Mouse (Mus musculus) neural tube, embryonic 10.5 days (tissue): ENCODE data around the gene Iqcf5.

Experiments used
- DNase-seq: peaks from one replicate; pipeline ENCODE4 v3.0.0-alpha.2; 2017; ENCODE audit warnings: low spot score; ENCODE audit errors: extremely low spot score

Iqcf5 gene

DNA sequence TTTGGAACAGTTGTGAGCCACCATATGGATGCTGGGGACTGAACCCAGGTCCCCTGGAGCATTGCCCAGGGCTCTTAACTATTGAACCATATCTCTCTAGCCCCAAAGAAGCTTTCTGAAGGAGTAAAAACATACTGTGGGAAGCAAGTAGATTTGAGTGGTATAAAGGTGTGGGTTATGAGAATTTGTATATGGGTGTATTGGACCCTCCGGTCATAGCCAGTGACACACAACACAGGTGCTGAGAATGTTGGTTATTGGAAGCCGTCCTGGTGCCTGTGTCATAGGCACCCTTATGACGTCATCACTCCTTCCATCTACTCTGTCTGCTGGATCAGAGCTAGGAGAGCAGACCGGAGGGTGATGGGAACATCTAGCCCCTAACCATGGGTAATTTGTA is at the start of gene Iqcf5:
Iqcf5 (plus strand) TSS at position 301 of the 400 bp plus-strand sequence.
- DNase-seq: no peak

DNA sequence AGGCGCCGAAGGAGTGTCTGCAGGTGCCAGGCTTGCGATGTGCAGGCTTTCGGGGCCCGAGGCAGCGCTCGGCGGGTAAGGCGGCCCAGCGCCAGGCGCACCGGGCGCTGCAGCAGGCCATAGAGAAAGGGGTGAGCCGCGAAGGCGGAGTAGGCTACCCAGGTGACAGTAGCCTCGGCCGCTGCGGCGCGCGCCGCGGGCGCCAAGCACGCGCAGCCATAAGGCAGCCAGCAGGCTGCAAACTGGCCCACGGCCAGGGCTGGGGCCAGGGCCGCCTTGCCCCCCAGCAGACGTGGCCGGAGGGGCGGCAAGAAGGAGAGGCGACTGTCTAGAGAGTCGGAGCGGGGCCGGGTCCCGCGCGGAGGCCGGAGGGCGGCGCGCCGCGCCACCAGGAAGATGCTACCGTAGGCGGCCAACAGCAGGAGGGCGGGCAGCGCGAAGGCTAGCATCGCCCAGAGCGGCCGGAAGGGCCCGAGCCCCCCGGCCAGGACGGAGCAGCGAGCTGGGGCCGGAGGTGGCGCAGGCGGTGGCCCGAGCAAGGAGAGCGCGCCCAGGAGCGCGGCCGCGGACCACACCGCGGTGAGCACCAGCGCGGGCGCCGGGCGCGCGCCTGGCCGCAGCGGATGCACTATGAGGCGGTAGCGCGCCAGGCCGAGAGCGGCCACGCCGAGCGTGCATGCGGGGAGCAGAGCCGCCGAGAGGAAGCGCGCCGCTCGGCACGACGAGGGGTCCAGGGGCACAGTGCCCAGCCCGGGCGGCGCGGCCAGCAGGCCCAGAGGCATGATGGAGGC is 49.4 kb upstream of the Iqcf5 start:
- DNase-seq: peak; percentile 79

DNA sequence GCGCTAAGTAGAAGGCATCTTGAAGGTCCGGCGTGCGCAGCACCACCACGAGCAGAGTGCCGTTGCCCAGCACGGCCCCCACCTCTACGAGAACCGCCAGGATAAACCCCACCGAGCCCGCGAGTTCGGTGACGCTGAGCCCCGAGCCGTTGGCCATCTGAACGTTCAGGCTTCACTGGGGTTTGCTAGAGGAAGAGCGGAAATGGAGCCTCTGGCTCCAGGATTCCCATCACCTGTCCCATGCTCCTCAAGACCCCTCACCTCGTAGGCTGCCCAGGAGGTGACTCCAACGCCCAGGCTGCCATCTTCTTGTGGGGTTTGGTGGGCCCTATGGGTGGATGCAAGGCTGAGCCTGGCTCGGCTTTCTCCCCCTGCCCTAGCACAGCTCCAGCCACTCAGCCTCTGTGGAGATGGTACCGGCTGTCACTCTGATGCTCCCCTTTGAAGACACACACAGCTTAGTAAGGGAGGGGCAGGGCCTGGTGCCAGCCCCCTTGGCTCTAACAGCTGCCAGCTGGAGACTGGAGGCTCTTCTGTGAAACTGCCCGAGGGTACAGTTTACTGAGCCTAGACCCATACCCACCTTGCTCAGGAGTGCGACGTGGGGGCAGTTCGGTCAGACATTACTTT is 48.7 kb upstream of the Iqcf5 start, which contains the start of gene Gpr62:
Gpr62 (minus strand) TSS at position 368 of the 630 bp plus-strand sequence.
- DNase-seq: no peak

GRCm38 (mm10) chr9:106466721-106467120 is 47.7 kb upstream of the Iqcf5 start:
- no peak for DNase-seq

GRCm38 (mm10) chr9:106467746-106468145 is 46.6 kb upstream of the Iqcf5 start:
- no peak for DNase-seq

DNA sequence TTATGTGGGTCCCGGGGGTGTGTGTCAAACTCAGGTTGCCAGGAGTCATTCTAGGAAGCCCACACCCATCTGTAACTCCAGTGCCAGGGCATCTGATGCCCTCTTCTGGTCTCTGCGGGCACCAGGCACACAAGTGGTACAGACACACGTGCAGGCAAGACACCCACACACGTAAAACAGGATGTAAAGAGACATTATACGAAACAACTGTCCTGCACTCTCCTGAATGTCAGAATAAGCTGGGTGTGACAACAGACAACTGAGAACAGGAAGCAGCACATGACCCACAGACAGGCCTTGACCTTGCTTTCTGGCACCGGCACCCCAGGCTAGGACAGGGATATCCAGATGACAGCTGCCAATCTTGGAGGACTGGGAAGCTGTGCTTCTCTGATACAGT is 45.1 kb upstream of the Iqcf5 start:
- DNase-seq: no peak

- DNase-seq: no peak
Measured at GRCm38 (mm10) chr9:106469776-106470175, 44.6 kb upstream of the Iqcf5 start.

- no peak for DNase-seq
Measured at GRCm38 (mm10) chr9:106470991-106471750, 43.2 kb upstream of the Iqcf5 start.

GRCm38 (mm10) chr9:106471892-106472291 is 42.5 kb upstream of the Iqcf5 start:
- DNase-seq: no peak

DNA sequence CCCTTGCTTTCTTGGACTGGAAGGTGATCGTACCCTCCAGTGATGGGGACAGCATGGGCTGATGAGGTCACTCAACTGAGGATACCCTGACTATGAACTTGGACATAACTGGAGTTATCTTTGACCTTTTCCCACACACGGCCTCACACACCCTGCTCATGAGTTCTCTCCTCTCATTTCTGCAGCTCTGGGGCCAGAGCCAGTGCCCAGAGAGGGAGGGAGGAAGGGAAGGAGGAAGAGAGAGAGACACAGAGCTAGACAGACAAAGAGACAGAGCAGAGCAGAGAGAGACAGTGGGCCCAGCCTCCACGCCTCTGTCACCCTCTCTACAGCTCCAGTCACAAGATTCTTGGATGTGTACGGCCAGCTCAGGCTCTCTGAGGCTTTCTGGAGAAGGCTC is 42.1 kb upstream of the Iqcf5 start:
- DNase-seq: no peak

DNA sequence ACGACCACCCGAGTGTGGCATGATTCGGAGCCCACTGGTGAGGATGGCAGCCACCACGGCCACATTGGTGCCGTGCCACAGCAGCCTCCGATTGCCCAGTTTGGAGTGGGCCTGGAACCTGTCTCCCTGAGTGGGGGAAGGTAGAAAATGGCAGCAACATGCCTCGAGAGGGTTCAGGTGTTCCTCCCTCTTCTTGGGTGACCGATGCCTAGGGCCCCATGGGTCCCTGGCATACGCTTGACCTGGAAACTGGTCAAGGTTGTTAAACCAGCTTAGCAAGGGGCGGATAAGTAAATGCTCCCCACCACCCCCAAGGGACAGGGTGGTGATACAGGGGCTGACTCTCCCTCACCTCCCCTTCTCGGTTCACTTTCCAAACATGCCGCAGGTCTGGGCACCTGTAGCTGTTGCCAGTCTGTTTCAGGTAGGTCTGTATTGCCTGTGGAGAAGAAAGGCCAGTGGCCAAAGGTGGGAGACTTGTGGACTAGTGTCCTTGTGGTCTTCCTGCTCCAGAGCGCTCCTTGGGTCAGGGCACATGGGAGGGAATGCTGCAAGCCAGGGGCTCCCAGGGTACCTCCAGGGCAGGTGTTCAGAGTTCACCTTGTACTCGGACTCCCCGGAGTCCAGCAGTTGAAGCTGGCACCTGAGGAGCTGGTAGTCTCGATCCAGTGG is 41.2 kb upstream of the Iqcf5 start:
- DNase-seq: no peak

GRCm38 (mm10) chr9:106473753-106474105 is 40.6 kb upstream of the Iqcf5 start:
- DNase-seq: no peak

DNA sequence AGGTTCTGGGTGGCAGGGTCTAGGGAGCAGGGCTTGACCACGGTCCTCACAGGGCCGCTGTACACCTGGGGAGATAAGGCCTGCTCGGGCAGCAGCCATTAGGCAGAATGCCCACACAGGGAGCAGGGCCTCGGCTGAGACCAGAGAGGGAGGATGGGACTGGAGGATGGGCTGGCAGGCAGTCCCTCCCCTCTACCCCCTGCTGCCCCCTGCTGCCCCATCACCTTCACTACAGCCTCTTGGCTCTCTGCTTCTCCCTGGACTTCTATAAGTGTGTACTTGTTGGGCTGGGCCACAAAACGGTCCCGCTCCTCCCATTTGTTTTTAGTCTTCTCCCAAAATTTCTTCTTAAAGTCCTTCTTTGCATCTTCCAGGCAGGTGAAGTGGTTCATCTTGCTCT is 39.9 kb upstream of the Iqcf5 start:
- DNase-seq: peak; percentile 80

DNA sequence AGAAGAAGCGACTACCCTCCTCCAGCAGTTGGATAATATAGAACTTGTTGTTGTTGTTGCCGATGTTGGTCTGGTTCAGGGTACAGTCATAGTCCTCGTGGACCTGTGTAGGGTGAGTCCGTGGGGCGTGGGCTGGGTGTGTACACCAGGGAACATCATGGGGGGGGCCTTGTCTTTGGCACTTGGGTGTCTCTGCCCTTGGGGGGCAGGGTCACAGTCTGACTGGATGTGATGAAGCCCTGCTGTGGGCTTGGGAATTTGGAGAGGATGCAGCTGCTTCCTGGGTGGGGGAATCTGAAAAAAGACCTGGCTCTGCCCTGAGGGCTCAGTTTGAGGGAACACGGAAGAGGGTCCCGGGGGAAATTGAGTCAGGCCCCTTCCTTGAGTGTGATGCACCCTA is 39.3 kb upstream of the Iqcf5 start:
- no peak for DNase-seq

DNA sequence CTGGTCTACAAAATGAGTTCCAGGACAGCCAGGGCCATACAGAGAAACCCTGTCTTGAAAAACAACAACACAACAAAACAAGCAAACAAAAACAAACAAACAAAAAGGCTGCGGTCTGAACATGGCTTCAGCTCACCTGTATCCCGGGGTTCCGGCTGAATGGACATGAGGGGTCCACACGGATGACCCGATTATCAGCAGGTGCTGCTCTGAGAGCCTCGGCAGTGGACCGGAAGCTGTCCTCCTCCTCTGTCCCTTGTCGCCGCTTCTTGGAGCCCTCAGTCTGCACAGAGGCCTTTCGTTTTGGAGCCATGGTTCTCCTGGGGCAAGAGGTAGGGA is 38.7 kb upstream of the Iqcf5 start, which contains the start of gene Rrp9:
Rrp9 (plus strand) TSS at position 301 of the 339 bp plus-strand sequence.
- DNase-seq: no peak

- no peak for DNase-seq
Measured at GRCm38 (mm10) chr9:106476002-106476923, 38.1 kb upstream of the Iqcf5 start.

DNA sequence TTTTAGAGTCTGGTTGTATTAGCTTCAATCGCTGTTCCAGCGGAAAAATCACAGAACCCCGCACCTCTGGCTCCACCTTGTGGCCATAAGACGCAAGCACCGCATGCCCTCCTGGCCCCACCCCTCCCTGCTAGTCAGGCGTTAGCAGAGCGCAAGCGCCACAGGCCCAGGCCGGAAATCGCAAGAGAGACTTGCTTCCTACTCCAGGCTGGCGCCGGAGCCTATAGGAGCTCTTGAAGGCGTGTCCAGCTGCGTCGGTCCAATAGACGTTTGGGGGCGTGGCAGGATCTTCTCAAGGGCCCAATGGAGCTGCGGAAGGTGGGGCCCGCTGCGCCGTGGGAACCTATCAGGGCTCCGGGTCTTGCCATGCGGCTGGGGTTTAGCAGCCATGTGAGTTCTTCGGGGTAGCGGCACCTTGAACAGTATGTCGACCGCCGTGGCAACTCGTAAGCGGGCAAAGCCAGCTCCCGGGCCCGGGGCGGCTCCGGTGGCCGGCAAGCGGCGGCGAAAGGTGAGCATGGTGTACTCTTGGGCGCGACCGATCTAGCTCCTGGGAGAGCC is 37.4 kb upstream of the Iqcf5 start, which contains the start of gene Parp3:
Parp3 (minus strand) TSS at position 26 of the 561 bp plus-strand sequence.
- DNase-seq: peak; percentile 97

GRCm38 (mm10) chr9:106477649-106478048 is 36.7 kb upstream of the Iqcf5 start:
- no peak for DNase-seq

DNA sequence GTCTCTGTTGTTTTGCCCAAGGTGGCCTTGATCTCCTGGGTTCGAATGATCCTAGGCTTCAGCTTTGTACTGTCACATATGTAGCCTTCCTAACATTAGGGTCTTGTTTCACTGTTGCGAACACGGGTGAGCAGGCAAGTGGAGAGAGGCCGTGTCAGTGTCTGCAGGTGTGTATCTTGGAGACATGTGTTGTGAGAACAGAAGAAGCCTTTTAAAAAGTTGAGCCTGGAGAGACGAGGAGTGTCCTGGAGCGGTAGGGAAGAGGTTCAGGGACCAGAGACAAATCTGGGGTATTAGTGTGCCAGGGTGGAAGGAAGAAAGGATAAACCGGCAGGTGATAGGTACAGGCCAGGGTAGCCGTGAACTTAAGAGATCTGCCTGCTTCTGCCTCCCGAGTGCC is 36.3 kb upstream of the Iqcf5 start:
- DNase-seq: no peak

GRCm38 (mm10) chr9:106480541-106480940 is 33.8 kb upstream of the Iqcf5 start:
- DNase-seq: no peak
